Mouse (Mus musculus): ENCODE results near the gene Gm49384.

GRCm38 (mm10) chr12:69216587-69216986 lies 12.5 kb upstream of the Gm49384 start:
- TF ChIP-seq CTCF (IDR thresholded peaks at IDR 0.05; ENCODE audit: extremely low read depth, insufficient read length, insufficient replicate concordance, low read depth, low read length) (no peak), POLR2A (IDR thresholded peaks at IDR 0.05; ENCODE audit: low read depth, low read length) (no peak)

Measured in small intestine, adult 2 months (tissue).